Mouse (Mus musculus) ES-E14 (cell line): ENCODE measurements around the gene Cyth1. TPM values are rescaled to one million over a fixed set of nuclear protein-coding genes. Genes with fewer than 3 reads are reported as not detected.

Experiments
- DNase-seq: peaks from one replicate; pipeline ENCODE4 v3.0.0-alpha.2; 2013; ENCODE audit warnings: low read depth, low spot score
- H3K27ac ChIP-seq: 2 replicates; pipeline ENCODE4 v1.5.1; 2012; ENCODE audit warnings: low read depth, mild to moderate bottlenecking, low read length, moderate library complexity, mixed read lengths; ENCODE audit not compliant: poor library complexity, insufficient read depth, severe bottlenecking
- H3K36me3 ChIP-seq: 2 replicates; pipeline ENCODE4 v1.6.1; 2012; ENCODE audit warnings: mild to moderate bottlenecking, low read length, moderate library complexity, mixed read lengths; ENCODE audit not compliant: control insufficient read depth, poor library complexity, insufficient read depth, severe bottlenecking
- H3K4me1 ChIP-seq, 2 experiments: fragments of 150-350 bp in 1 of 2; sonication (generic) in 1 of 2; 2 replicates each; pipeline ENCODE4 v1.6.1; 2012; ENCODE audit warnings: low read length in 2 of 2, mild to moderate bottlenecking in 1 of 2, mixed read lengths in 1 of 2; ENCODE audit not compliant: control insufficient read depth in 2 of 2, insufficient read depth in 2 of 2, poor library complexity in 1 of 2
- H3K4me3 ChIP-seq, 2 experiments: fragments of 150-350 bp in 1 of 2; sonication (generic) in 1 of 2; 2 replicates each; pipeline ENCODE4 v1.5.1; 2012; ENCODE audit warnings: low read length in 2 of 2, low read depth in 1 of 2, mild to moderate bottlenecking in 1 of 2, mixed read lengths in 1 of 2; ENCODE audit not compliant: insufficient read depth in 1 of 2, poor library complexity in 1 of 2, severe bottlenecking in 1 of 2
- H3K9ac ChIP-seq: 2 replicates; pipeline ENCODE4 v1.6.1; 2012; ENCODE audit warnings: low read depth, mild to moderate bottlenecking, low read length, mixed read lengths; ENCODE audit not compliant: poor library complexity, insufficient read depth, severe bottlenecking
- H3K9me3 ChIP-seq: fragments of 150-350 bp; sonication (generic); 2 replicates; pipeline ENCODE4 v1.6.1; 2012; ENCODE audit warnings: low read depth, mild to moderate bottlenecking, low read length; ENCODE audit not compliant: control insufficient read depth, insufficient read depth
- CHD2 ChIP-seq: IDR thresholded peaks from 2 replicates; pipeline ENCODE4 v1.6.1; 2014; ENCODE audit warnings: mild to moderate bottlenecking, low read depth, low read length, inconsistent platforms
- HCFC1 ChIP-seq: IDR thresholded peaks from 2 replicates; pipeline ENCODE4 v1.6.1; 2012; ENCODE audit warnings: low read length, inconsistent platforms, borderline replicate concordance; ENCODE audit not compliant: insufficient read depth
- MAFK ChIP-seq: IDR thresholded peaks from 2 replicates; pipeline ENCODE4 v1.6.1; 2014; ENCODE audit warnings: mild to moderate bottlenecking, low read depth, low read length, inconsistent platforms; ENCODE audit not compliant: insufficient read depth
- ZC3H11A ChIP-seq: IDR thresholded peaks from 2 replicates; pipeline ENCODE4 v1.6.1; 2012; ENCODE audit warnings: low read depth, mild to moderate bottlenecking, inconsistent platforms, low read length, borderline replicate concordance
- ZNF384 ChIP-seq: IDR thresholded peaks from 2 replicates; pipeline ENCODE4 v1.6.1; 2012; ENCODE audit warnings: low read depth, low read length, inconsistent platforms
- in situ Hi-C, 2 experiments: fragments of 600-800 bp; cut with MboI; formaldehyde crosslinking; loops; one replicate each; pipeline ENCODE4 v1.15.1; 2025; ENCODE audit warnings: low sequenced_read_pairs in 2 of 2, inconsistent platforms in 1 of 2; ENCODE audit not compliant: unreplicated experiment in 2 of 2
- total RNA-seq: library from RNA; depleted of rRNA; stranded (reverse); fragments of 300-350 nt; gene quantifications from 2 replicates; pipeline ENCODE4 v1.2.3, GENCODE M21; 2012

Cyth1 gene
- total RNA-seq, 1 experiment = 6.3 TPM

GRCm38 (mm10) chr11:118245130-118245529 lies 3.3 kb downstream of the Cyth1 start:
- in situ Hi-C loops = loop anchor here in 1 of 2 experiments (25.0 kb wide), 1 partner anchor 383 kb away; the partner anchor contains the start of genes Tha1 and Tmem235
- no peaks in the 10 kb centered on the region for H3K9me3 ChIP-seq
- H3K4me1 ChIP-seq = peaks cover 0 to 6% of the 10 kb centered on the region in 2 experiments; a peak in 1 of 4 replicates
- TF ChIP-seq MAFK = no peak
- no peak for TF ChIP-seq ZC3H11A
- TF ChIP-seq CHD2 = no peak
- TF ChIP-seq HCFC1 = no peak
- no peak for TF ChIP-seq ZNF384
- no peak overlapping the region for H3K4me3 ChIP-seq
- no peak overlapping the region for H3K27ac ChIP-seq
- no peak for DNase-seq
- H3K36me3 ChIP-seq = no peaks in the 10 kb centered on the region
- H3K9ac ChIP-seq = no peak overlapping the region

DNA sequence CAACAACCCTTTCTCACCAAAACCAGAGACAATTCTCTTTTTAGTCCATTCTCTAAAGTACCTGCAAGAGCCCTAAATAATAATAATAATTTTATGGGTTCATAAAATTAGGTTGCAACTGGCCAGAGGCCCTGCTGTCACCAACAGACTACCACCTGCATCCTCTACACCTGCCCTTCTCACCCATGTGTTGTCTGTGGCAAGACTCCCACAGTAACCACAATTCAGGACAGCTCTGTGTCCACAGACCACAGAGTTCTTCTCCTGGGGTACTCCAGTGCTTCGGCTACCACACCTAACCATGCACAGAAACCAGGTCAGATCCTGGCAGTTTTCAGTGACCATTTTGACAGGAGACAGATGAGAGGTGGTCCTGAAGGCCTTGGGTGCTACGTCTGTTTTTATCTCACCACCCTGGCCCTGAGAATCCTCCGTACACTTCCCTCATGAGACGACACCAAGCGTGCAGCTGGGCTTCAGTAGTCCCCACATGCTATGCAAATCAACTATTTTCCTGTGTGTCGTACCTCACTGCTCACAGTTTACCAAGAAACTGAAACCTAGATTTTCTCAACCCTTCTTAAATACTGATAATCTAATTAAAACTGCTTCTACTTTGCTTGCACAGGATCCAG lies 4.6 kb downstream of the Cyth1 start:
- H3K27ac ChIP-seq = no peak overlapping the region
- no peak overlapping the region for H3K9ac ChIP-seq
- peaks cover 0 to 3% of the 10 kb centered on the region in 2 experiments; a peak in 1 of 4 replicates for H3K4me1 ChIP-seq
- no peak for DNase-seq
- H3K9me3 ChIP-seq = no peaks in the 10 kb centered on the region
- H3K36me3 ChIP-seq = no peaks in the 10 kb centered on the region
- TF ChIP-seq HCFC1 = no peak
- no peak for TF ChIP-seq MAFK
- no peak for TF ChIP-seq ZNF384
- no peak for TF ChIP-seq ZC3H11A
- no peak for TF ChIP-seq CHD2
- in situ Hi-C loops = loop anchor here in 1 of 2 experiments (25.0 kb wide), 1 partner anchor 381 kb away; the partner anchor contains the start of genes Tha1 and Tmem235
- H3K4me3 ChIP-seq = no peak overlapping the region

DNA sequence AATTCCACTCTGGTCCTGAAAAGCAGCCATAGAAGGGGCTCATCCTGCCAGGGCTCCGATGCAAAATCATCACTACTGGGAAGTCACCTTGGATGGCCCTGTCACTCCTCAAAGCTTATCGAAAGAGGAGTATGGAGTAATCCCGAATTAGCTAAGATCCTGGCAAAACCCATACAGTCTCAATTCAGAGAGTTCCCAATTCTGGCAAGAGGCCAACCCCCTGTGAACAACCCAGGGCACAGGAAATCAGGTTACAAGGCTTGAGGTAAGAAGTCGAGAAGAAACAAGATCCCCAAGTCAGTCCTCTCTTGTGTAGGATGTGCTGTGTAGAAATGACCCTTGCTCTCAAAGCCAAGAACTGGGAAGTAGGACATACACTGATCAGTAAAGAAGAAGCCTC lies 5.9 kb downstream of the Cyth1 start:
- DNase-seq = no peak
- no peak for TF ChIP-seq HCFC1
- TF ChIP-seq ZNF384 = no peak
- TF ChIP-seq ZC3H11A = no peak
- no peak for TF ChIP-seq MAFK
- no peak for TF ChIP-seq CHD2
- Histone ChIP-seq H3K9ac (no peak overlapping the region), H3K4me1 (peaks cover 0 to 2% of the 10 kb centered on the region in 2 experiments; a peak in 1 of 4 replicates), H3K9me3 (no peaks in the 10 kb centered on the region), H3K27ac (no peak overlapping the region), H3K36me3 (no peaks in the 10 kb centered on the region), H3K4me3 (no peak overlapping the region)
- in situ Hi-C loops = loop anchor here in 1 of 2 experiments (25.0 kb wide), 1 partner anchor 380 kb away; the partner anchor contains the start of genes Tha1 and Tmem235

DNA sequence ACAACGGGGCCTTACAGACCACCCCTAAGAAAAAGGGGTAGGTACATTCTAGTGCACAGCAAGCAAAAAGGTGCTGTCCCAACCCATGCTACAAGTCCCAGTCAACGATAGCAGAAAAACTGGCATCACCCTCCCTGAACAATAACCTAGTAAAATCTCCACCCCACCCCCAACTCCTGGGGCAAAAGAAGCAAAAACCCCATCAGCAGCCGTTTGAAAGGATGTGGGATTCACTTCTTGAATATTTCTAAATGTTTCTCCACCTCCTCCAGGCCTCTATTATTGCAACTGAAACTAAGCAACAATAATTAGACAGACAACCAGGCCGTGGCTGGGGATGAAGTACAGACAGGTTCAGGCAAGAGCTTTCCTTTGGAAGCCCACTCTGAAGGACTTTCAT lies 8.0 kb downstream of the Cyth1 start:
- H3K4me3 ChIP-seq = no peak overlapping the region
- TF ChIP-seq MAFK (no peak), HCFC1 (no peak), ZC3H11A (no peak), CHD2 (no peak), ZNF384 (no peak)
- no peaks in the 10 kb centered on the region for H3K36me3 ChIP-seq
- in situ Hi-C loops = loop anchor here in 1 of 2 experiments (25.0 kb wide), 1 partner anchor 378 kb away; the partner anchor contains the start of genes Tha1 and Tmem235
- H3K9ac ChIP-seq = no peak overlapping the region
- no peak for DNase-seq
- no peak overlapping the region for H3K27ac ChIP-seq
- H3K4me1 ChIP-seq = no peaks in the 10 kb centered on the region
- no peaks in the 10 kb centered on the region for H3K9me3 ChIP-seq
